Mouse (Mus musculus): Measurements from ENCODE around the gene Gm20532. TPM values are rescaled to one million over a fixed set of nuclear protein-coding genes. Genes with fewer than 3 reads are reported as not detected.

Gene Gm20532
- polyA plus RNA-seq, 1 experiment from 2014 or later: not detected

DNA sequence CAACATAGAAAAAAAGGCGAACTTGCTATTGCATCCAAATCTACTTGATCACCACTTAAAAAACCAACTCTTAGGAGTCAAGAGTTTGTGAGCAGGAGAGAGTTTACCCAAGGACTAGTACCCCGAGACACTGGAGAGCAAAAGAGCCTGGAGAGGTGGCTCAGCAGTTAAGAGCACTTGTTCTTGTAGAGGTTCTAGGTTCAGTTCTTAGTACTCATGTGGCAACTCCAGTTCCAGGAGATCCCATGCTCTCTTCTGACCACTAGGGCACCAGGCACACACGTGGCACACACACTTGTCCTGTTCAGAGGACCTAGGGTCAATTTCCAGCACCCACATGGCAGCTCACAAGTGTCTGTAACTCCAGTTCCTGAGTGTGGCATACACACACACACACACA is 39.6 kb downstream of the Gm20532 start:
- Histone ChIP-seq H3K36me3 (no peaks in the 10 kb centered on the region), H3K27me3 (no peaks in the 10 kb centered on the region), H3K9ac (no peak overlapping the region), H3K4me3 (no peak overlapping the region), H3K27ac (no peak overlapping the region), H3K9me3 (no peaks in the 10 kb centered on the region), H3K4me2 (replicated peaks) (no peak overlapping the region), H3K4me1 (peaks cover 19% of the 10 kb centered on the region)
- ATAC-seq (ENCODE audit: insufficient number of reproducible peaks, insufficient read depth, low FRiP score, low TSS enrichment): no peak
- 66% methylated on average over 3 of the region's 3 CpGs for WGBS

GRCm38 (mm10) chr2:26627921-26628739 is 41.7 kb downstream of the Gm20532 start, which contains the start of gene Fam69b:
TSS of gene Fam69b (plus strand) at chr2:26628457.
- Histone ChIP-seq H3K27ac (peak within 1 kb of the TSS; percentile 58; the same call in 1 of the 2 replicates), H3K9me3 (no peaks in the 10 kb centered on the region), H3K9ac (peak within 1 kb of the TSS; percentile 94), H3K4me3 (peak within 1 kb of the TSS; percentile 80), H3K36me3 (0 out of 2 replicates have a peak, but pooled peaks cover 3% of the 10 kb centered on the region), H3K4me2 (replicated peaks) (peak within 1 kb of the TSS; percentile 71), H3K4me1 (peaks cover 19% of the 10 kb centered on the region), H3K27me3 (no peaks in the 10 kb centered on the region)
- ATAC-seq (ENCODE audit: insufficient number of reproducible peaks, insufficient read depth, low FRiP score, low TSS enrichment): peak; percentile 61; the same call in 1 of the 2 replicates
- WGBS: under 1% methylated on average over 70 of the region's 70 CpGs

- peak overlapping the region; percentile 80 for H3K4me3 ChIP-seq
- H3K9ac ChIP-seq: peak overlapping the region; percentile 94
- H3K27ac ChIP-seq: peak overlapping the region; percentile 58; the same call in 1 of the 2 replicates
- no peak for ATAC-seq (ENCODE audit: insufficient number of reproducible peaks, insufficient read depth, low FRiP score, low TSS enrichment)
- WGBS: 20% methylated on average over 5 of the region's 5 CpGs
- H3K9me3 ChIP-seq: no peaks in the 10 kb centered on the region
- no peaks in the 10 kb centered on the region for H3K27me3 ChIP-seq
- peak overlapping the region; percentile 71 for H3K4me2 ChIP-seq (replicated peaks)
- 0 out of 2 replicates have a peak, but pooled peaks cover 3% of the 10 kb centered on the region for H3K36me3 ChIP-seq
- H3K4me1 ChIP-seq: peaks cover 19% of the 10 kb centered on the region
Measured at GRCm38 (mm10) chr2:26628792-26629437, 42.5 kb downstream of the Gm20532 start.

GRCm38 (mm10) chr2:26632541-26633395 is 46.3 kb downstream of the Gm20532 start:
- H3K9me3 ChIP-seq: no peaks in the 10 kb centered on the region
- H3K4me3 ChIP-seq: no peak overlapping the region
- H3K4me1 ChIP-seq: peaks cover 24% of the 10 kb centered on the region
- H3K4me2 ChIP-seq (replicated peaks): no peak overlapping the region
- WGBS: 80% methylated on average over 16 of the region's 16 CpGs
- H3K9ac ChIP-seq: no peak overlapping the region
- no peak overlapping the region for H3K27ac ChIP-seq
- H3K27me3 ChIP-seq: no peaks in the 10 kb centered on the region
- peaks cover 34% of the 10 kb centered on the region for H3K36me3 ChIP-seq
- no peak for ATAC-seq (ENCODE audit: insufficient number of reproducible peaks, insufficient read depth, low FRiP score, low TSS enrichment)

GRCm38 (mm10) chr2:26633953-26634530 is 47.6 kb downstream of the Gm20532 start:
- peaks cover 44% of the 10 kb centered on the region for H3K36me3 ChIP-seq
- H3K27me3 ChIP-seq: no peaks in the 10 kb centered on the region
- no peak overlapping the region for H3K4me3 ChIP-seq
- H3K9me3 ChIP-seq: no peaks in the 10 kb centered on the region
- WGBS: 70% methylated on average over 4 of the region's 4 CpGs
- no peak overlapping the region for H3K27ac ChIP-seq
- no peak for ATAC-seq (ENCODE audit: insufficient number of reproducible peaks, insufficient read depth, low FRiP score, low TSS enrichment)
- H3K4me1 ChIP-seq: peaks cover 35% of the 10 kb centered on the region
- H3K9ac ChIP-seq: no peak overlapping the region; the same call in 1 of the 2 replicates
- no peak overlapping the region for H3K4me2 ChIP-seq (replicated peaks)

GRCm38 (mm10) chr2:26634629-26635488 is 48.4 kb downstream of the Gm20532 start:
- Histone ChIP-seq H3K36me3 (peaks cover 44% of the 10 kb centered on the region), H3K9me3 (no peaks in the 10 kb centered on the region), H3K27ac (no peak overlapping the region; the same call in 1 of the 2 replicates), H3K4me3 (no peak overlapping the region), H3K27me3 (no peaks in the 10 kb centered on the region), H3K9ac (no peak overlapping the region; the same call in 1 of the 2 replicates), H3K4me1 (peaks cover 28% of the 10 kb centered on the region), H3K4me2 (replicated peaks) (no peak overlapping the region)
- no peak for ATAC-seq (ENCODE audit: insufficient number of reproducible peaks, insufficient read depth, low FRiP score, low TSS enrichment)
- WGBS: 59% methylated on average over 12 of the region's 12 CpGs

DNA sequence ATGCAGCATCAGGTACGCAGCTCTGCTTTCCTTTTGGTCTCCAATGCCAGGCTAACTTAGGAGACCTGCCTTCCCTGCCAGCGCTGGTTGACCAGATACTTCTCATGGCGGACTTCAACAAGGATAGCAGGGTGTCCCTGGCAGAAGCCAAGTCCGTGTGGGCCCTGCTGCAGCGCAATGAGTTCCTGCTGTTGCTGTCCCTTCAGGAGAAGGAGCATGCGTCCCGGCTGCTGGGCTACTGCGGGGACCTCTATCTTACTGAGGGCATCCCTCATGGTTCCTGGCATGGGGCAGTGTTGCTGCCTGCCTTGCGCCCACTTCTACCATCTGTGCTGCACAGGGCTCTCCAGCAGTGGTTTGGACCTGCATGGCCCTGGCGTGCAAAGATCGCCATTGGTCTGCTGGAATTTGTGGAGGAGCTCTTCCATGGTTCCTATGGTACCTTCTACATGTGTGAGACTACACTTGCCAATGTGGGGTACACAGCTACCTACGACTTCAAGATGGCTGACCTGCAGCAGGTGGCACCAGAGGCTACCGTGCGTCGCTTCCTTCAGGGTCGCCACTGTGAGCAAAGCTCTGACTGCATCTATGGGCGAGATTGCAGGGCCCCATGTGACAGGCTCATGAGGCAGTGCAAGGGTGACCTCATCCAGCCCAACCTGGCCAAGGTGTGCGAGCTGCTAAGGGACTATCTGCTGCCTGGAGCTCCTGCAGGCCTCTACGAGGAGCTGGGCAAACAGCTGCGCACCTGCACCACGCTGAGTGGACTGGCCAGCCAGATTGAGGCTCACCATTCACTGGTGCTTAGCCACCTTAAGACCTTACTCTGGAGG is 49.3 kb downstream of the Gm20532 start:
- Histone ChIP-seq H3K9ac (no peak overlapping the region), H3K4me2 (replicated peaks) (no peak overlapping the region), H3K27ac (no peak overlapping the region; the same call in 1 of the 2 replicates), H3K4me1 (peaks cover 27% of the 10 kb centered on the region), H3K36me3 (peaks cover 44% of the 10 kb centered on the region), H3K27me3 (no peaks in the 10 kb centered on the region), H3K9me3 (no peaks in the 10 kb centered on the region), H3K4me3 (no peak overlapping the region)
- WGBS: 72% methylated on average over 21 of the region's 21 CpGs
- ATAC-seq (ENCODE audit: insufficient number of reproducible peaks, insufficient read depth, low FRiP score, low TSS enrichment): no peak

GRCm38 (mm10) chr2:26636325-26636635 is 49.8 kb downstream of the Gm20532 start:
- no peak for ATAC-seq (ENCODE audit: insufficient number of reproducible peaks, insufficient read depth, low FRiP score, low TSS enrichment)
- H3K9me3 ChIP-seq: no peaks in the 10 kb centered on the region
- no peak overlapping the region for H3K27ac ChIP-seq
- peaks cover 44% of the 10 kb centered on the region for H3K36me3 ChIP-seq
- 53% methylated on average over 2 of the region's 2 CpGs for WGBS
- no peak overlapping the region for H3K9ac ChIP-seq
- no peaks in the 10 kb centered on the region for H3K27me3 ChIP-seq
- H3K4me2 ChIP-seq (replicated peaks): no peak overlapping the region
- peaks cover 25% of the 10 kb centered on the region for H3K4me1 ChIP-seq
- H3K4me3 ChIP-seq: no peak overlapping the region

- Histone ChIP-seq H3K4me2 (replicated peaks) (0 out of 2 replicates have a peak overlapping the region, but pooled peaks have one; percentile 79), H3K9ac (no peak overlapping the region), H3K27ac (no peak overlapping the region), H3K9me3 (no peaks in the 10 kb centered on the region), H3K4me1 (peaks cover 25% of the 10 kb centered on the region), H3K36me3 (peaks cover 44% of the 10 kb centered on the region), H3K27me3 (no peaks in the 10 kb centered on the region), H3K4me3 (0 out of 2 replicates have a peak overlapping the region, but pooled peaks have one; percentile 94)
- 75% methylated on average over 4 of the region's 4 CpGs for WGBS
- ATAC-seq (ENCODE audit: insufficient number of reproducible peaks, insufficient read depth, low FRiP score, low TSS enrichment): no peak
Measured at GRCm38 (mm10) chr2:26637316-26637932, 51.0 kb downstream of the Gm20532 start.
